Comparison of ENCODE assay signal across 8 mouse cellular contexts in genomic region chr16:90830686-90831439, GRCm38 (mm10). TPM values are rescaled to one million over a fixed set of nuclear protein-coding genes. Genes with fewer than 3 reads are reported as not detected.
DNase-seq lines count a peak whose midpoint lies in the region; ATAC-seq and TF ChIP-seq lines count a peak whose summit lies in the region.

No protein-coding gene starts in this region.

- POLR2A ChIA-PET in Patski (lab: Charles Lee), result interaction anchor here (0.5 kb wide), 1 partner anchor 758 kb away, joined by 3 read pairs; no protein-coding TSS in a partner anchor

- no peak for TF ChIP-seq EP300 in lung, postnatal 0 days (IDR thresholded peaks at IDR 0.05)

- peak overlapping the region; percentile 50 for H3K9ac ChIP-seq in hindbrain, embryonic 11.5 days (ENCODE audit: low read depth, low read length)
- H3K9ac ChIP-seq in lung, postnatal 0 days (replicated peaks; ENCODE audit: low read depth), result peak overlapping the region; percentile 58

- H3K36me3 ChIP-seq in hindbrain, embryonic 11.5 days (ENCODE audit: control insufficient read depth, insufficient read depth, low read length), result no peaks in the 10 kb centered on the region
- H3K36me3 ChIP-seq in lung, postnatal 0 days (ENCODE audit: insufficient read depth, low read length), result no peaks in the 10 kb centered on the region

- in situ Hi-C loops in Patski (cut with MboI; ENCODE audit: low pct_unique_long_range_greater_than_20kb), result loop anchor here (5.0 kb wide), 2 partner anchors 56 to 86 kb away; no protein-coding TSS in a partner anchor

- no peak overlapping the region for H3K27ac ChIP-seq in hindbrain, embryonic 11.5 days (ENCODE audit: low read depth, low read length)
- peak overlapping the region; percentile 85 for H3K27ac ChIP-seq in lung, postnatal 0 days (ENCODE audit: low read length)

- DNase-seq in Patski (ENCODE audit: low read depth, low spot score), result no peak
- DNase-seq in cerebellum, adult 9-11 months, result peak; percentile 89
- DNase-seq in frontal cortex, postnatal 10 days (ENCODE audit: low spot score in 2 of 2), result peak; percentile 28 to 45
- DNase-seq in hindbrain, embryonic 11.5 days (ENCODE audit: low spot score), result peak; percentile 76
- DNase-seq in layer of hippocampus, adult 9-11 months, result peak; percentile 55
- DNase-seq in lung, postnatal 0 days (ENCODE audit: low spot score), result peak; percentile 92
- peak; percentile 80 for DNase-seq in ovary, postnatal 36 days (ENCODE audit: low spot score)
- peak; percentile 70 for DNase-seq in urinary bladder, postnatal 25 days (ENCODE audit: low spot score)

- H3K9me3 ChIP-seq in hindbrain, embryonic 11.5 days (ENCODE audit: control insufficient read depth, low read length), result no peaks in the 10 kb centered on the region
- no peaks in the 10 kb centered on the region for H3K9me3 ChIP-seq in lung, postnatal 0 days (ENCODE audit: low read length)

- ATAC-seq in Patski, result peak; percentile 77
- ATAC-seq in hindbrain, embryonic 11.5 days (ENCODE audit: low FRiP score), result peak; percentile 62
- peak; percentile 89 for ATAC-seq in lung, postnatal 0 days

- peak overlapping the region; percentile 97 for H3K4me2 ChIP-seq in hindbrain, embryonic 11.5 days (replicated peaks; ENCODE audit: low read depth, low read length)
- peak overlapping the region; percentile 96 for H3K4me2 ChIP-seq in lung, postnatal 0 days (replicated peaks; ENCODE audit: low read depth, low read length)

- H3K27me3 ChIP-seq in Patski, result no peaks in the 10 kb centered on the region
- H3K27me3 ChIP-seq in hindbrain, embryonic 11.5 days (ENCODE audit: control insufficient read depth, insufficient read depth, low read length), result peaks cover 25% of the 10 kb centered on the region
- no peaks in the 10 kb centered on the region for H3K27me3 ChIP-seq in lung, postnatal 0 days (replicated peaks; ENCODE audit: insufficient read depth, low read length)

- CTCF ChIA-PET in Patski (lab: Charles Lee), result interaction anchor here (1.6 kb wide), 1 partner anchor 94 kb away, joined by 6 read pairs; no protein-coding TSS in a partner anchor

- TF ChIP-seq CTCF in Patski (IDR thresholded peaks at IDR 0.05), result no peak
- TF ChIP-seq CTCF in lung, postnatal 0 days (IDR thresholded peaks at IDR 0.05), result peak; percentile 15; the same call in 1 of the 2 replicates

- H3K4me1 ChIP-seq in hindbrain, embryonic 11.5 days (replicated peaks; ENCODE audit: control insufficient read depth, insufficient read depth, low read length), result peaks cover 15% of the 10 kb centered on the region
- peaks cover 5% of the 10 kb centered on the region; the same call in 1 of the 2 replicates for H3K4me1 ChIP-seq in lung, postnatal 0 days (ENCODE audit: insufficient read depth, low read depth, low read length)

- WGBS in hindbrain, embryonic 11.5 days, result under 1% methylated on average over 66 of the region's 67 CpGs
- WGBS in lung, postnatal 0 days, result 2% methylated on average over 61 of the region's 67 CpGs

- peak overlapping the region; percentile 50 for H3K4me3 ChIP-seq in hindbrain, embryonic 11.5 days (ENCODE audit: low read depth, low read length)
- H3K4me3 ChIP-seq in lung, postnatal 0 days (ENCODE audit: low read depth, low read length), result peak overlapping the region; percentile 58

RNA-seq across cellular contexts. Expression of gene Eva1c, which starts 4.3 kb away (rescaled TPM):
- 0.26 TPM for polyA plus RNA-seq in Patski (2021)
- 1.3 and 1.9 TPM in 2 replicates for polyA plus RNA-seq in hindbrain, embryonic 11.5 days (2014; fragmentation: Nextera tagmentation; extraction: Ambion mirVana)
- 5.9 and 9.6 TPM in 2 replicates for polyA plus RNA-seq in lung, postnatal 0 days (2015; fragmentation: Nextera tagmentation; extraction: Ambion mirVana)

RNA-seq across cellular contexts. Expression of gene Urb1, which starts 20.6 kb away (rescaled TPM):
- polyA plus RNA-seq in Patski (2021), result 4.8 TPM
- polyA plus RNA-seq in hindbrain, embryonic 11.5 days (2014; fragmentation: Nextera tagmentation; extraction: Ambion mirVana), result 13.2 and 14.4 TPM in 2 replicates
- polyA plus RNA-seq in lung, postnatal 0 days (2015; fragmentation: Nextera tagmentation; extraction: Ambion mirVana), result 2.7 TPM in 2 replicates
